Mouse (Mus musculus) G1E-ER4 (cell line): ENCODE measurements around the gene Chst11. TPM values are rescaled to one million over a fixed set of nuclear protein-coding genes. Genes with fewer than 3 reads are reported as not detected.

Experiments
- GATA1 ChIP-seq: IDR thresholded peaks from one replicate; pipeline ENCODE4 v1.8.0; 2012; ENCODE audit warnings: low read length, inconsistent platforms
- polyA plus RNA-seq: library from polyadenylated mRNA; stranded (reverse); fragments of >175 nt; gene quantifications from 2 replicates; pipeline ENCODE4 v1.2.3, GENCODE M21; 2012

Gene Chst11
- polyA plus RNA-seq, 1 experiment: 15.5 TPM

- no peak for TF ChIP-seq GATA1
Measured at GRCm38 (mm10) chr10:83043478-83044259, 58.4 kb downstream of the Chst11 start.

- no peak for TF ChIP-seq GATA1
Measured at GRCm38 (mm10) chr10:83049174-83049780, 64.0 kb downstream of the Chst11 start.

GRCm38 (mm10) chr10:83053886-83054550 is 68.7 kb downstream of the Chst11 start:
- TF ChIP-seq GATA1: no peak

- no peak for TF ChIP-seq GATA1
Measured at GRCm38 (mm10) chr10:83056291-83056690, 71.0 kb downstream of the Chst11 start.

- no peak for TF ChIP-seq GATA1
Measured at GRCm38 (mm10) chr10:83056866-83057265, 71.6 kb downstream of the Chst11 start.

- no peak for TF ChIP-seq GATA1
Measured at GRCm38 (mm10) chr10:83060066-83060782, 74.9 kb downstream of the Chst11 start.

GRCm38 (mm10) chr10:83062315-83062714 is 77.0 kb downstream of the Chst11 start:
- TF ChIP-seq GATA1: no peak

GRCm38 (mm10) chr10:83064796-83065195 is 79.5 kb downstream of the Chst11 start:
- no peak for TF ChIP-seq GATA1

- TF ChIP-seq GATA1: no peak
Measured at GRCm38 (mm10) chr10:83066159-83066558, 80.9 kb downstream of the Chst11 start.

- TF ChIP-seq GATA1: no peak
Measured at GRCm38 (mm10) chr10:83067305-83067704, 82.0 kb downstream of the Chst11 start.

- TF ChIP-seq GATA1: no peak
Measured at GRCm38 (mm10) chr10:83068466-83068865, 83.2 kb downstream of the Chst11 start.

- TF ChIP-seq GATA1: no peak
Measured at GRCm38 (mm10) chr10:83069791-83070190, 84.5 kb downstream of the Chst11 start.

GRCm38 (mm10) chr10:83071785-83072580 is 86.7 kb downstream of the Chst11 start:
- no peak for TF ChIP-seq GATA1

- TF ChIP-seq GATA1: no peak
Measured at GRCm38 (mm10) chr10:83073119-83073518, 87.8 kb downstream of the Chst11 start.

- TF ChIP-seq GATA1: no peak
Measured at GRCm38 (mm10) chr10:83076816-83077215, 91.5 kb downstream of the Chst11 start.

GRCm38 (mm10) chr10:83078723-83079122 is 93.4 kb downstream of the Chst11 start:
- TF ChIP-seq GATA1: no peak
